Mouse (Mus musculus): ENCODE data around the gene Arap1.
A peak's percentile ranks its signal among the peaks of the same experiment; 100 is the strongest.

Arap1 gene

GRCm38 (mm10) chr7:101362791-101363191 lies 14.9 kb downstream of the Arap1 start:
- DNase-seq (ENCODE audit: low read depth, low spot score), result no peak

- DNase-seq (ENCODE audit: low read depth, low spot score), result no peak
These were observed 16.0 kb downstream of the Arap1 start for GRCm38 (mm10) chr7:101363914-101364313.

- DNase-seq (ENCODE audit: low read depth, low spot score), result peak; percentile 45
These were observed 20.3 kb downstream of the Arap1 start for GRCm38 (mm10) chr7:101367901-101368852.

GRCm38 (mm10) chr7:101369666-101370065 lies 21.8 kb downstream of the Arap1 start:
- DNase-seq (ENCODE audit: low read depth, low spot score), result no peak

GRCm38 (mm10) chr7:101373082-101373481 lies 25.2 kb downstream of the Arap1 start:
- DNase-seq (ENCODE audit: low read depth, low spot score), result no peak

GRCm38 (mm10) chr7:101374155-101374554 lies 26.3 kb downstream of the Arap1 start:
- peak; percentile 38 for DNase-seq (ENCODE audit: low read depth, low spot score)

GRCm38 (mm10) chr7:101376701-101377340 lies 29.0 kb downstream of the Arap1 start:
- no peak for DNase-seq (ENCODE audit: low read depth, low spot score)

- DNase-seq (ENCODE audit: low read depth, low spot score), result peak; percentile 37
These were observed 29.9 kb downstream of the Arap1 start for GRCm38 (mm10) chr7:101377741-101378262.

GRCm38 (mm10) chr7:101378285-101378684 lies 30.4 kb downstream of the Arap1 start:
- no peak for DNase-seq (ENCODE audit: low read depth, low spot score)

- no peak for DNase-seq (ENCODE audit: low read depth, low spot score)
These were observed 31.1 kb downstream of the Arap1 start for GRCm38 (mm10) chr7:101378796-101379465.

- DNase-seq (ENCODE audit: low read depth, low spot score), result no peak
These were observed 31.9 kb downstream of the Arap1 start for GRCm38 (mm10) chr7:101379732-101380131.

- no peak for DNase-seq (ENCODE audit: low read depth, low spot score)
These were observed 33.6 kb downstream of the Arap1 start for GRCm38 (mm10) chr7:101381512-101381911.

- DNase-seq (ENCODE audit: low read depth, low spot score), result peak; percentile 27
These were observed 34.5 kb downstream of the Arap1 start for GRCm38 (mm10) chr7:101382378-101382777.

GRCm38 (mm10) chr7:101383756-101384155 lies 35.9 kb downstream of the Arap1 start:
- DNase-seq (ENCODE audit: low read depth, low spot score), result no peak

- DNase-seq (ENCODE audit: low read depth, low spot score), result no peak
These were observed 37.1 kb downstream of the Arap1 start for GRCm38 (mm10) chr7:101384931-101385330.

- peak; percentile 35 for DNase-seq (ENCODE audit: low read depth, low spot score)
These were observed 37.5 kb downstream of the Arap1 start for GRCm38 (mm10) chr7:101385331-101385733.

- DNase-seq (ENCODE audit: low read depth, low spot score), result no peak
These were observed 38.1 kb downstream of the Arap1 start for GRCm38 (mm10) chr7:101385866-101386452.

- DNase-seq (ENCODE audit: low read depth, low spot score), result no peak
These were observed 41.4 kb downstream of the Arap1 start for GRCm38 (mm10) chr7:101389256-101389655.

- DNase-seq (ENCODE audit: low read depth, low spot score), result no peak
These were observed 44.1 kb downstream of the Arap1 start for GRCm38 (mm10) chr7:101391909-101392479.

GRCm38 (mm10) chr7:101393015-101393414 lies 45.1 kb downstream of the Arap1 start:
- no peak for DNase-seq (ENCODE audit: low read depth, low spot score)
